Mouse (Mus musculus) ES-Bruce4 (cell line): ENCODE measurements around the gene Stk24. TPM values are rescaled to one million over a fixed set of nuclear protein-coding genes. Genes with fewer than 3 reads are reported as not detected.
A peak's percentile ranks its signal among the peaks of the same experiment; 100 is the strongest.

Experiments
- H3K27ac ChIP-seq: 2 replicates; pipeline ENCODE4 v1.5.1; 2012; ENCODE audit warnings: low read length, inconsistent platforms; ENCODE audit not compliant: insufficient read depth
- H3K27me3 ChIP-seq: 2 replicates; pipeline ENCODE4 v1.6.1; 2012; ENCODE audit warnings: mild to moderate bottlenecking, low read length, inconsistent platforms; ENCODE audit not compliant: control insufficient read depth, poor library complexity, insufficient read depth, severe bottlenecking
- H3K36me3 ChIP-seq: 2 replicates; pipeline ENCODE4 v1.6.1; 2012; ENCODE audit warnings: inconsistent platforms, mild to moderate bottlenecking, low read length, moderate library complexity; ENCODE audit not compliant: control insufficient read depth, poor library complexity, insufficient read depth, severe bottlenecking
- H3K4me1 ChIP-seq: one replicate; pipeline ENCODE4 v1.8.1; 2011; ENCODE audit warnings: low read length; ENCODE audit not compliant: control insufficient read depth, insufficient read depth
- H3K4me3 ChIP-seq: 2 replicates; pipeline ENCODE4 v1.5.1; 2011; ENCODE audit warnings: low read depth, mild to moderate bottlenecking, low read length
- H3K9ac ChIP-seq: 2 replicates; pipeline ENCODE4 v1.6.1; 2012; ENCODE audit warnings: low read depth, mild to moderate bottlenecking, inconsistent platforms; ENCODE audit not compliant: poor library complexity, severe bottlenecking
- H3K9me3 ChIP-seq: replicated peaks from 2 replicates; pipeline ENCODE4 v1.6.1; 2012; ENCODE audit warnings: mild to moderate bottlenecking, low read length, inconsistent platforms; ENCODE audit not compliant: control insufficient read depth, poor library complexity, insufficient read depth, severe bottlenecking
- CTCF ChIP-seq: IDR thresholded peaks from one replicate; pipeline ENCODE4 v1.8.1; 2011; ENCODE audit warnings: low read depth, low read length
- EP300 ChIP-seq: IDR thresholded peaks from 2 replicates; pipeline ENCODE4 v1.6.1; 2011; ENCODE audit warnings: low read depth, low read length; ENCODE audit not compliant: insufficient read depth
- POLR2A ChIP-seq: IDR thresholded peaks from one replicate; pipeline ENCODE4 v1.8.1; 2011; ENCODE audit warnings: low read length; ENCODE audit not compliant: insufficient read depth
- polyA plus RNA-seq: library from polyadenylated mRNA; stranded (reverse); fragments of >200 nt; gene quantifications from 2 replicates; pipeline ENCODE4 v1.2.4, GENCODE M21; 2011; ENCODE audit warnings: low read depth; ENCODE audit not compliant: missing spikeins, insufficient read depth, insufficient read length

Stk24 gene
- polyA plus RNA-seq, 1 experiment, result 135 TPM

- Histone ChIP-seq H3K27ac (no peak overlapping the region), H3K4me1 (no peaks in the 10 kb centered on the region), H3K9ac (no peak overlapping the region), H3K27me3 (no peaks in the 10 kb centered on the region), H3K4me3 (no peak overlapping the region), H3K36me3 (no peaks in the 10 kb centered on the region), H3K9me3 (peaks cover 3% of the 10 kb centered on the region)
- TF ChIP-seq CTCF, result no peak
- no peak for TF ChIP-seq POLR2A
- TF ChIP-seq EP300, result no peak
These were observed 12.1 kb upstream of the Stk24 start for GRCm38 (mm10) chr14:121391927-121392326.

GRCm38 (mm10) chr14:121387760-121388159 is 7.9 kb upstream of the Stk24 start:
- no peak overlapping the region for H3K27ac ChIP-seq
- no peaks in the 10 kb centered on the region for H3K36me3 ChIP-seq
- no peak overlapping the region for H3K4me3 ChIP-seq
- no peak overlapping the region for H3K9ac ChIP-seq
- TF ChIP-seq CTCF, result no peak
- TF ChIP-seq POLR2A, result no peak
- no peak for TF ChIP-seq EP300
- no peaks in the 10 kb centered on the region for H3K27me3 ChIP-seq
- no peaks in the 10 kb centered on the region for H3K4me1 ChIP-seq
- H3K9me3 ChIP-seq, result peaks cover 3% of the 10 kb centered on the region

- no peak overlapping the region for H3K27ac ChIP-seq
- no peaks in the 10 kb centered on the region for H3K36me3 ChIP-seq
- H3K27me3 ChIP-seq, result no peaks in the 10 kb centered on the region
- no peak overlapping the region for H3K9ac ChIP-seq
- H3K4me1 ChIP-seq, result no peaks in the 10 kb centered on the region
- peaks cover 3% of the 10 kb centered on the region for H3K9me3 ChIP-seq
- H3K4me3 ChIP-seq, result no peak overlapping the region
- TF ChIP-seq EP300, result no peak
- no peak for TF ChIP-seq POLR2A
- no peak for TF ChIP-seq CTCF
These were observed 5.6 kb upstream of the Stk24 start for GRCm38 (mm10) chr14:121385440-121385839.

- H3K27me3 ChIP-seq, result no peaks in the 10 kb centered on the region
- no peak overlapping the region for H3K4me3 ChIP-seq
- no peaks in the 10 kb centered on the region for H3K36me3 ChIP-seq
- no peak for TF ChIP-seq POLR2A
- no peak for TF ChIP-seq CTCF
- TF ChIP-seq EP300, result no peak
- H3K4me1 ChIP-seq, result no peaks in the 10 kb centered on the region
- H3K9ac ChIP-seq, result no peak overlapping the region
- H3K27ac ChIP-seq, result no peak overlapping the region
- no peaks in the 10 kb centered on the region; the same call in 1 of the 2 replicates for H3K9me3 ChIP-seq
These were observed 4.0 kb upstream of the Stk24 start for GRCm38 (mm10) chr14:121383801-121384200.

- H3K9ac ChIP-seq, result peak overlapping the region; percentile 88
- TF ChIP-seq POLR2A (no peak), EP300 (no peak), CTCF (no peak)
- no peaks in the 10 kb centered on the region for H3K9me3 ChIP-seq
- H3K27me3 ChIP-seq, result no peaks in the 10 kb centered on the region
- no peaks in the 10 kb centered on the region for H3K4me1 ChIP-seq
- peak overlapping the region; percentile 87 for H3K4me3 ChIP-seq
- H3K36me3 ChIP-seq, result no peaks in the 10 kb centered on the region
- H3K27ac ChIP-seq, result peak overlapping the region; percentile 72
These were observed 540 bp downstream of the Stk24 start for GRCm38 (mm10) chr14:121379116-121379826.
